Mouse (Mus musculus) embryo, embryonic 11.5 days (tissue): Measurements from ENCODE around the gene Dlgap3.

Experiments
- DNase-seq: peaks from one replicate; pipeline ENCODE4 v3.0.0-alpha.2; 2012; ENCODE audit warnings: low read depth, low spot score

Dlgap3 gene

GRCm38 (mm10) chr4:127174075-127174899 is 5.3 kb downstream of the Dlgap3 start:
- DNase-seq = no peak

GRCm38 (mm10) chr4:127174900-127175278 is 5.9 kb downstream of the Dlgap3 start:
- no peak for DNase-seq

GRCm38 (mm10) chr4:127177961-127178360 is 9.0 kb downstream of the Dlgap3 start:
- no peak for DNase-seq

- DNase-seq = no peak
These were observed 9.7 kb downstream of the Dlgap3 start for GRCm38 (mm10) chr4:127178671-127179070.

- DNase-seq = no peak
These were observed 10.8 kb downstream of the Dlgap3 start for GRCm38 (mm10) chr4:127179469-127180449.

- no peak for DNase-seq
These were observed 11.4 kb downstream of the Dlgap3 start for GRCm38 (mm10) chr4:127180450-127180840.

- no peak for DNase-seq
These were observed 12.0 kb downstream of the Dlgap3 start for GRCm38 (mm10) chr4:127181010-127181409.

GRCm38 (mm10) chr4:127183867-127184266 is 14.9 kb downstream of the Dlgap3 start:
- no peak for DNase-seq

- DNase-seq = no peak
These were observed 21.9 kb downstream of the Dlgap3 start for GRCm38 (mm10) chr4:127190921-127191320.

GRCm38 (mm10) chr4:127192704-127193103 is 23.7 kb downstream of the Dlgap3 start:
- DNase-seq = no peak

GRCm38 (mm10) chr4:127193378-127194155 is 24.6 kb downstream of the Dlgap3 start:
- no peak for DNase-seq

GRCm38 (mm10) chr4:127194477-127195269 is 25.7 kb downstream of the Dlgap3 start:
- DNase-seq = no peak

- no peak for DNase-seq
These were observed 29.6 kb downstream of the Dlgap3 start for GRCm38 (mm10) chr4:127198609-127199008.

- no peak for DNase-seq
These were observed 30.4 kb downstream of the Dlgap3 start for GRCm38 (mm10) chr4:127199406-127199805.

GRCm38 (mm10) chr4:127200164-127200722 is 31.2 kb downstream of the Dlgap3 start:
- no peak for DNase-seq

- DNase-seq = no peak
These were observed 32.0 kb downstream of the Dlgap3 start for GRCm38 (mm10) chr4:127200769-127201617.

- no peak for DNase-seq
These were observed 34.1 kb downstream of the Dlgap3 start for GRCm38 (mm10) chr4:127203081-127203480.

GRCm38 (mm10) chr4:127211318-127211717 is 42.3 kb downstream of the Dlgap3 start:
- no peak for DNase-seq

- DNase-seq = no peak
These were observed 45.5 kb downstream of the Dlgap3 start for GRCm38 (mm10) chr4:127214510-127214909.

GRCm38 (mm10) chr4:127215103-127215502 is 46.1 kb downstream of the Dlgap3 start:
- no peak for DNase-seq
